Mouse (Mus musculus): Measurements from ENCODE around the gene Pik3r1. TPM values are rescaled to one million over a fixed set of nuclear protein-coding genes. Genes with fewer than 3 reads are reported as not detected.

Gene Pik3r1
- polyA plus RNA-seq, 1 experiment from 2014 or later: 18.5 TPM

GRCm38 (mm10) chr13:101691669-101692068, 76.3 kb downstream of the Pik3r1 start:
- DNase-seq (no peak), ATAC-seq (no peak)
- Histone ChIP-seq H3K27ac (ENCODE audit: low read depth) (peak overlapping the region; percentile 83; the same call in 1 of the 2 replicates), H3K4me3 (ENCODE audit: low read depth, low read length) (peak overlapping the region; percentile 82), H3K9me3 (ENCODE audit: low read length) (no peaks in the 10 kb centered on the region), H3K4me2 (ENCODE audit: low read depth, low read length) (peak overlapping the region; percentile 96), H3K9ac (replicated peaks) (peak overlapping the region; percentile 63), H3K27me3 (ENCODE audit: insufficient read depth, low read length) (no peaks in the 10 kb centered on the region), H3K36me3 (replicated peaks; ENCODE audit: insufficient read depth, low read length) (peaks cover 34% of the 10 kb centered on the region), H3K4me1 (ENCODE audit: insufficient read depth) (peaks cover 32% of the 10 kb centered on the region)
- 71% methylated on average over 6 of the region's 6 CpGs for WGBS (ENCODE audit: insufficient replicate concordance)
- TF ChIP-seq CTCF (IDR thresholded peaks at IDR 0.05; ENCODE audit: low read depth): no peak
- no peak for TF ChIP-seq EP300 (IDR thresholded peaks at IDR 0.05; ENCODE audit: low read depth)

- peak overlapping the region; percentile 83; the same call in 1 of the 2 replicates for H3K27ac ChIP-seq (ENCODE audit: low read depth)
- H3K4me1 ChIP-seq (ENCODE audit: insufficient read depth): peaks cover 32% of the 10 kb centered on the region
- peaks cover 39% of the 10 kb centered on the region for H3K36me3 ChIP-seq (replicated peaks; ENCODE audit: insufficient read depth, low read length)
- peak overlapping the region; percentile 63 for H3K9ac ChIP-seq (replicated peaks)
- no peaks in the 10 kb centered on the region for H3K9me3 ChIP-seq (ENCODE audit: low read length)
- no peaks in the 10 kb centered on the region for H3K27me3 ChIP-seq (ENCODE audit: insufficient read depth, low read length)
- TF ChIP-seq EP300 (IDR thresholded peaks at IDR 0.05; ENCODE audit: low read depth) (no peak), CTCF (IDR thresholded peaks at IDR 0.05; ENCODE audit: low read depth) (no peak)
- DNase-seq (no peak), ATAC-seq (no peak)
- peak overlapping the region; percentile 96 for H3K4me2 ChIP-seq (ENCODE audit: low read depth, low read length)
- peak overlapping the region; percentile 82 for H3K4me3 ChIP-seq (ENCODE audit: low read depth, low read length)
- 67% methylated on average over 10 of the region's 10 CpGs for WGBS (ENCODE audit: insufficient replicate concordance)
Observed at GRCm38 (mm10) chr13:101690911-101691655, 76.9 kb downstream of the Pik3r1 start.

GRCm38 (mm10) chr13:101690167-101690566, 77.8 kb downstream of the Pik3r1 start:
- Histone ChIP-seq H3K4me1 (ENCODE audit: insufficient read depth) (peaks cover 29% of the 10 kb centered on the region), H3K9me3 (ENCODE audit: low read length) (no peaks in the 10 kb centered on the region), H3K9ac (replicated peaks) (0 out of 2 replicates have a peak overlapping the region, but pooled peaks have one; percentile 3), H3K36me3 (replicated peaks; ENCODE audit: insufficient read depth, low read length) (peaks cover 49% of the 10 kb centered on the region), H3K27me3 (ENCODE audit: insufficient read depth, low read length) (no peaks in the 10 kb centered on the region), H3K27ac (ENCODE audit: low read depth) (no peak overlapping the region), H3K4me3 (ENCODE audit: low read depth, low read length) (peak overlapping the region; percentile 82), H3K4me2 (ENCODE audit: low read depth, low read length) (peak overlapping the region; percentile 96)
- DNase-seq (no peak), ATAC-seq (no peak)
- WGBS (ENCODE audit: insufficient replicate concordance): 62% methylated on average over 6 of the region's 6 CpGs
- TF ChIP-seq EP300 (IDR thresholded peaks at IDR 0.05; ENCODE audit: low read depth) (no peak), CTCF (IDR thresholded peaks at IDR 0.05; ENCODE audit: low read depth) (no peak)

- ATAC-seq (no peak), DNase-seq (no peak)
- Histone ChIP-seq H3K4me2 (ENCODE audit: low read depth, low read length) (no peak overlapping the region), H3K4me1 (ENCODE audit: insufficient read depth) (peaks cover 9% of the 10 kb centered on the region; the same call in 1 of the 2 replicates), H3K9ac (replicated peaks) (no peak overlapping the region), H3K4me3 (ENCODE audit: low read depth, low read length) (no peak overlapping the region), H3K36me3 (replicated peaks; ENCODE audit: insufficient read depth, low read length) (peaks cover 69% of the 10 kb centered on the region), H3K9me3 (ENCODE audit: low read length) (no peaks in the 10 kb centered on the region), H3K27me3 (ENCODE audit: insufficient read depth, low read length) (no peaks in the 10 kb centered on the region), H3K27ac (ENCODE audit: low read depth) (no peak overlapping the region)
- TF ChIP-seq CTCF (IDR thresholded peaks at IDR 0.05; ENCODE audit: low read depth) (no peak), EP300 (IDR thresholded peaks at IDR 0.05; ENCODE audit: low read depth) (no peak)
- WGBS (ENCODE audit: insufficient replicate concordance): 93% methylated on average over 13 of the region's 13 CpGs
Observed at GRCm38 (mm10) chr13:101686256-101686655, 81.8 kb downstream of the Pik3r1 start.

GRCm38 (mm10) chr13:101684706-101685105, 83.3 kb downstream of the Pik3r1 start:
- peaks cover 64% of the 10 kb centered on the region for H3K36me3 ChIP-seq (replicated peaks; ENCODE audit: insufficient read depth, low read length)
- H3K4me1 ChIP-seq (ENCODE audit: insufficient read depth): peaks cover 4% of the 10 kb centered on the region; the same call in 1 of the 2 replicates
- WGBS (ENCODE audit: insufficient replicate concordance): 86% methylated on average over 14 of the region's 14 CpGs
- TF ChIP-seq CTCF (IDR thresholded peaks at IDR 0.05; ENCODE audit: low read depth) (no peak), EP300 (IDR thresholded peaks at IDR 0.05; ENCODE audit: low read depth) (no peak)
- H3K4me2 ChIP-seq (ENCODE audit: low read depth, low read length): no peak overlapping the region
- H3K9me3 ChIP-seq (ENCODE audit: low read length): no peaks in the 10 kb centered on the region
- no peak overlapping the region for H3K27ac ChIP-seq (ENCODE audit: low read depth)
- no peak overlapping the region for H3K4me3 ChIP-seq (ENCODE audit: low read depth, low read length)
- DNase-seq (no peak), ATAC-seq (no peak)
- H3K27me3 ChIP-seq (ENCODE audit: insufficient read depth, low read length): no peaks in the 10 kb centered on the region
- H3K9ac ChIP-seq (replicated peaks): no peak overlapping the region

- Histone ChIP-seq H3K9ac (replicated peaks) (no peak overlapping the region), H3K27me3 (ENCODE audit: insufficient read depth, low read length) (no peaks in the 10 kb centered on the region), H3K4me2 (ENCODE audit: low read depth, low read length) (no peak overlapping the region), H3K9me3 (ENCODE audit: low read length) (no peaks in the 10 kb centered on the region), H3K4me3 (ENCODE audit: low read depth, low read length) (no peak overlapping the region), H3K27ac (ENCODE audit: low read depth) (no peak overlapping the region), H3K4me1 (ENCODE audit: insufficient read depth) (peaks cover 4% of the 10 kb centered on the region; the same call in 1 of the 2 replicates), H3K36me3 (replicated peaks; ENCODE audit: insufficient read depth, low read length) (peaks cover 43% of the 10 kb centered on the region)
- ATAC-seq (no peak), DNase-seq (no peak)
- 40% methylated on average over 4 of the region's 4 CpGs for WGBS (ENCODE audit: insufficient replicate concordance)
- TF ChIP-seq EP300 (IDR thresholded peaks at IDR 0.05; ENCODE audit: low read depth) (no peak), CTCF (IDR thresholded peaks at IDR 0.05; ENCODE audit: low read depth) (no peak)
Observed at GRCm38 (mm10) chr13:101682378-101682777, 85.6 kb downstream of the Pik3r1 start.

Measured in liver, postnatal 0 days (tissue).